Mouse (Mus musculus) cerebellum, postnatal 36 days (tissue): Measurements from ENCODE around the gene Actr1b.

Source experiments
- DNase-seq, 2 experiments: peaks; one replicate each; pipeline ENCODE4 v3.0.0; 2021 to 2022; ENCODE audit warnings: mixed read lengths in 2 of 2

The Actr1b gene

GRCm38 (mm10) chr1:36714311-36714710, at the start of gene Actr1b:
Gene Actr1b (minus strand): TSS chr1:36714422.
- no peak for DNase-seq

- no peak for DNase-seq
Observed at GRCm38 (mm10) chr1:36761568-36761967, 47.3 kb upstream of the Actr1b start, which contains the start of gene Zap70. Gene Zap70 (plus strand): TSS chr1:36761798.

GRCm38 (mm10) chr1:36761061-36761460, 46.8 kb upstream of the Actr1b start:
- no peak for DNase-seq

- DNase-seq: no peak
Observed at GRCm38 (mm10) chr1:36760401-36760800, 46.2 kb upstream of the Actr1b start.

GRCm38 (mm10) chr1:36759076-36759475, 44.9 kb upstream of the Actr1b start:
- DNase-seq: no peak

- no peak for DNase-seq
Observed at GRCm38 (mm10) chr1:36758553-36758952, 44.3 kb upstream of the Actr1b start.

- no peak for DNase-seq
Observed at GRCm38 (mm10) chr1:36753932-36754675, 39.9 kb upstream of the Actr1b start.

GRCm38 (mm10) chr1:36746452-36746851, 32.2 kb upstream of the Actr1b start:
- peak; percentile 33 to 39 for DNase-seq

- no peak for DNase-seq
Observed at GRCm38 (mm10) chr1:36745661-36746060, 31.4 kb upstream of the Actr1b start.

- DNase-seq: peak; percentile 79 to 87
Observed at GRCm38 (mm10) chr1:36744268-36744944, 30.2 kb upstream of the Actr1b start.

GRCm38 (mm10) chr1:36743046-36743445, 28.8 kb upstream of the Actr1b start:
- DNase-seq: no peak

- DNase-seq: no peak
Observed at GRCm38 (mm10) chr1:36739231-36739630, 25.0 kb upstream of the Actr1b start.

- peak; percentile 80 to 88 for DNase-seq
Observed at GRCm38 (mm10) chr1:36737300-36737699, 23.1 kb upstream of the Actr1b start.

GRCm38 (mm10) chr1:36724057-36724431, 9.8 kb upstream of the Actr1b start:
- no peak for DNase-seq

- no peak for DNase-seq
Observed at GRCm38 (mm10) chr1:36723146-36724056, 9.2 kb upstream of the Actr1b start.

GRCm38 (mm10) chr1:36718786-36719185, 4.6 kb upstream of the Actr1b start:
- no peak for DNase-seq

GRCm38 (mm10) chr1:36711104-36711503, 3.1 kb downstream of the Actr1b start:
- DNase-seq: no peak

GRCm38 (mm10) chr1:36709854-36710280, 4.4 kb downstream of the Actr1b start, which contains the start of gene 4933424G06Rik:
Gene 4933424G06Rik (plus strand): TSS chr1:36710149.
- peak; percentile 96 to 99 for DNase-seq

- DNase-seq: no peak
Observed at GRCm38 (mm10) chr1:36709055-36709853, 5.0 kb downstream of the Actr1b start.

GRCm38 (mm10) chr1:36708626-36709025, 5.6 kb downstream of the Actr1b start:
- no peak for DNase-seq

GRCm38 (mm10) chr1:36707797-36708196, 6.4 kb downstream of the Actr1b start:
- DNase-seq: no peak

GRCm38 (mm10) chr1:36707166-36707565, 7.1 kb downstream of the Actr1b start:
- no peak for DNase-seq
